Mouse (Mus musculus): ENCODE measurements at regions not wholly inside any gene's neighbourhood (a gene's known extent, or its start where the extent isn't known, plus 50 kb on each side); places are given as distances from the start of the nearest gene placed in this dataset.
A peak's percentile ranks its signal among the peaks of the same experiment; 100 is the strongest.

GRCm38 (mm10) chr4:150769043-150769442, 84.7 kb upstream of the Errfi1 start:
- DNase-seq (ENCODE audit: low spot score), result no peak

- no peak for DNase-seq (ENCODE audit: low spot score)
Measured at GRCm38 (mm10) chr4:150758467-150759237, 95.1 kb upstream of the Errfi1 start.

- no peak for DNase-seq (ENCODE audit: low spot score)
Measured at GRCm38 (mm10) chr4:150757815-150758426, 95.8 kb upstream of the Errfi1 start.

- no peak for DNase-seq (ENCODE audit: low spot score)
Measured at GRCm38 (mm10) chr4:150757291-150757741, 96.4 kb upstream of the Errfi1 start.

- no peak for DNase-seq (ENCODE audit: low spot score)
Measured at GRCm38 (mm10) chr4:150755446-150755845, 98.3 kb upstream of the Errfi1 start.

- DNase-seq (ENCODE audit: low spot score), result no peak
Measured at GRCm38 (mm10) chr4:150752151-150752550, 100.2 kb upstream of the Slc45a1 start.

- peak; percentile 34 for DNase-seq (ENCODE audit: low spot score)
Measured at GRCm38 (mm10) chr4:150750445-150751213, 98.7 kb upstream of the Slc45a1 start.

- no peak for DNase-seq (ENCODE audit: low spot score)
Measured at GRCm38 (mm10) chr4:150749066-150749465, 97.1 kb upstream of the Slc45a1 start.

- DNase-seq (ENCODE audit: low spot score), result no peak
Measured at GRCm38 (mm10) chr4:150748099-150749000, 96.4 kb upstream of the Slc45a1 start.

GRCm38 (mm10) chr4:150746430-150746923, 94.5 kb upstream of the Slc45a1 start:
- no peak for DNase-seq (ENCODE audit: low spot score)

GRCm38 (mm10) chr4:150745529-150746429, 93.8 kb upstream of the Slc45a1 start:
- no peak for DNase-seq (ENCODE audit: low spot score)

GRCm38 (mm10) chr4:150743508-150743907, 91.5 kb upstream of the Slc45a1 start:
- DNase-seq (ENCODE audit: low spot score), result no peak

GRCm38 (mm10) chr4:150743103-150743502, 91.1 kb upstream of the Slc45a1 start:
- no peak for DNase-seq (ENCODE audit: low spot score)

GRCm38 (mm10) chr4:150741810-150742209, 89.8 kb upstream of the Slc45a1 start:
- DNase-seq (ENCODE audit: low spot score), result no peak

GRCm38 (mm10) chr4:150740167-150740566, 88.2 kb upstream of the Slc45a1 start:
- no peak for DNase-seq (ENCODE audit: low spot score)

GRCm38 (mm10) chr4:150738736-150739135, 86.8 kb upstream of the Slc45a1 start:
- DNase-seq (ENCODE audit: low spot score), result no peak

- peak; percentile 60 for DNase-seq (ENCODE audit: low spot score)
Measured at GRCm38 (mm10) chr4:150730061-150730812, 78.3 kb upstream of the Slc45a1 start.

- no peak for DNase-seq (ENCODE audit: low spot score)
Measured at GRCm38 (mm10) chr4:150726539-150726938, 74.6 kb upstream of the Slc45a1 start.

GRCm38 (mm10) chr4:150726136-150726480, 74.1 kb upstream of the Slc45a1 start:
- no peak for DNase-seq (ENCODE audit: low spot score)

Data from left cerebral cortex, adult 11 months (tissue).